Mouse (Mus musculus) inflammation-experienced regulatory T-cells, adult 16 weeks (primary cell): ENCODE data around the gene Sult2a6. TPM values are rescaled to one million over a fixed set of nuclear protein-coding genes. Genes with fewer than 3 reads are reported as not detected.

Experiments
- polyA plus RNA-seq: library from polyadenylated mRNA; unstranded; fragments of 100-300 nt; shearing (Covaris generic); gene quantifications from one replicate; pipeline ENCODE4 v1.2.1, GENCODE M21; 2017

Sult2a6 gene
- not detected for polyA plus RNA-seq

DNA sequence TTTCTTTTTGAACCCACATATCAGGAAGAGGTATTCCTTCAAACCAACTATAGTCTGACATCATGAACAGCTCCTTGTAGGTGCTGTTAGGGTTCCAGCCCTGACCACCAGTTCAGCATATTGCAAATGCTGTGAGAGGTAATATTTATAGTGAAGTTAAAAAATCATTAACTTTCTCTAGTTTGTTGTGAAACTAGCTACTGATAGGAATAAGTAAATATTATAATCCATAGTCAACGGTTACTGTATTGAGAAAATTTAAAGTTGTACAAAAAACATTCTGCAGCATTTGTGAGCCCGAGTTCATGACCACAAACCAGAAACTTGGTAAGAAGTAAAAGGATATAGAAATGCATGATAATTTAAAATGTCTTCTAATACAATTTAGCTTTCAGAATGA lies at the start of gene Sult2a6:
TSS of gene Sult2a6 (minus strand) at position 101 of the 400 bp plus-strand sequence.

Other genes starting within 250 kb of the Sult2a6 start
- not detected for gene Sult2a3, start 131.8 kb downstream of the Sult2a6 start, polyA plus RNA-seq
- not detected for gene Obox8, start 78.7 kb upstream of the Sult2a6 start, polyA plus RNA-seq
- not detected for gene Sult2a8, start 191.9 kb upstream of the Sult2a6 start, polyA plus RNA-seq
- not detected for gene Sult2a7, start 239.4 kb upstream of the Sult2a6 start, polyA plus RNA-seq